Mouse (Mus musculus) urinary bladder, postnatal 36 days (tissue): ENCODE results near the gene Sarm1.
"Not testable (repeated sequence)": the region's sequence is repeated elsewhere in the genome, so short reads cannot be mapped to it uniquely, and the experiment has no call there.

Experiments used
- DNase-seq, 2 experiments: peaks; one replicate each; pipeline ENCODE4 v3.0.0; 2022; ENCODE audit warnings: low spot score in 2 of 2, mixed read lengths in 1 of 2

Sarm1 gene

DNA sequence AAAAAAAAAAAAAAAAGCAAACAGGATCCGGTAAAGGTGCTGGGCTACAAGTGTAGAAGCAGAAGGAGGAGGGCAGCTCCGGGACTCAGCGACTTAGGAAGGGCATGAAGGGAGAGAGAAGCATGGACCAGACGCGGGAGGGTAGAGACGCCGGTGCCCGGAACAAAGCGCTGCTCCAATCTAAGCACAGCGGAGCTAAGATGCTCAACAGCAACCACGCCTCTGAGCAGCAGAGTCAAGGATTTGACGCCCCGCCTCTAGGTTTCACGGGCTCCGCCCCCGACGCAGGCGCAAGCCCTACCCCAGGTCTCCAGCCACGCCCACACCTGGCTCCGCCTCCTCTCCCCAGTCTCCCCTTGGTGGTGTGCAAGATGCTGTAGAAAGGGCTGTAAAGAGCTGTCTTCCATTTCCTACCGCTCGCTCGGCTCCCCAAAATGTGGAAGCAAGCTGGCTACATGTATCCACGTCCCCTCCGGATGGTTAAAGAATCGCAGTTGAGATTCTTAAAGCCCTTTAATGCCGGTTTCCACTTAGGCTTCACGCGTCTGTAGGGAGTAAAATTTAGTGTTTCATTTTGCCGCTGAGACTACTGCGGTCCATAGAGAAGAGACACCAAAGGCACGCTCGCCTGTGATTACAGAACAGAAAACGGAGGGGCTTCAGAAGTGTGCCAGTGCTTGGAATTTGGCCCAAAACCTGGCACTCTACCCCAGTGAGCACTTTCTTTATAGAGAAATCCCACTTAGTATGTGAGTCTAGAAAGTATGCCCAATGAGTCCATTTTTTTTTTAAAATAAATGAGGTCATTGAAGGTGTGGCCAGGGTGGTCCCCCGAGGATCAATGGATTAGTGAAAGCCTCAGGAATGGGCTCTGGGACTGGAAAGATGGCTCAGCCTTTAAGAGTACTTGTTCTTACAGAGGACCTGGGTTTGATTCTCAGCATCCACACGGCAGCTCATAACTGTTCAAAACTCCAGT lies at the start of gene Sarm1:
Gene Sarm1 (minus strand): TSS at position 211 of the 979 bp plus-strand sequence.
- peak; percentile 77 to 91 for DNase-seq

DNA sequence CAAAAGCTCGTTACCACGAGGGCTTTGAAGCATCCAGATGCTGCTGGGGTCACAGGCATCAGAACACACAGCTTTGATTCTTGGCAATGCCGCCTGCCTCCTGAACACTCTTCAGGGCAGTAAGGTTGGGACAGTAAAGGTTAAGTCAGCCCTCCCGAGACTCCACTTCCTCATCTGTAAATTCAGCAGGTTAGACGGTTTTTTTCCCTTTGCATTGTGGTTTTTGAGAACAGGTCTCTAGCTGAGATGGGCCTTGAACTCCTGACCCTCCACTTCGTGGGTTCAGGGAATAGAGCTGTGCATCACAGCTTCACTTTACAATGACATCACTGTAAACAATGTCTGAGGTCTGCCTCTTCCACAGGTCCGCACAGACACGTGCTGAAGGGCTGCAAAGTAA lies 47.6 kb upstream of the Sarm1 start:
- no peak for DNase-seq

DNA sequence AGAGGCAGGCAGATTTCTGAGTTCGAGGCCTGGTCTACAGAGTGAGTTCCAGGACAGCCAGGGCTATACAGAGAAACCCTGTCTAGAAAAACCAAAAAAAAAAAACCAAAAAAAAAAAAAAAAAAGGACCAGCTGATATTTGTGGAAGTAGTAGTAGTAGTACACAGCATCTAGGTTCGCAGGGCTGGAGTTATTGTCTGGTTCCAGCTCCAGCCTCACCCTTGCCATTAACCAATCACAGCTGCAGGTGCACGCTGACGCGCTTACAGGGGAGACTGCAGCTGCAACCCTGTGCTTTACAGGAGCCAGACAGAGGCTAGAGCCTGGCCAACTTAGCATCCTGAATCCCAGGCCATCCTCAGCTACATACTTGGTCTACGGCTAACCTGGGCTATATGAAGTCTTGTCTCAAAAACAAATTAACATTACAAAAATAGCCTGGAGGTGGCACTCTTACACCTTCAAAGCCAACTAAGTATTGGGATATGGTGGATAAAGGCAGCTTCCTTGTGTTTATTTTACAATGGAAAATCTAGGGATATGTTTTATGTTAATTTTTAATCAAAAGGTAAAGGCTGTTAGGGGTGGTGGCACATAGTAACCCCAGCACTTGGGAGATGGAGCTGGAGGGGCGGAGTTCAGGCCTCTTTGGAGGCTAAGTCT lies 47.0 kb upstream of the Sarm1 start:
- DNase-seq: no peak

DNA sequence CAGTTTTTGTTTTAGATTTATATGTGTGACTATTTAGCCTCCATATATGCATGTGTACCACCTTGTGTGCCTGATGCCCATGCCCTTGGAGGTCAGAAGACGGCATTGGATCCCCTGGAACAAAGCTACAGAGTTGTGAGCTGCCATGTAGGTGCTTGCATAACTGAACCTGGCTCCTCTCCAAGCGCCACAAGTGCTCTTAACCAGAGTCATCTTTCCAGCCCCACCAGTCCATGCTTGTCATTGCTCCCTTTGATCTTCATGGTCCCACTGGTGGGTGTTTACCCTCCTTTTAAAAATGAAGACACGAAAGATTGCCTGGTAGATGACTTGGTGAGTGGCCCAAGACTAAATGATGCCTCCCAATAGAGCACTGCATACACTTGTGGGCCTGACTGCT lies 42.8 kb upstream of the Sarm1 start:
- DNase-seq: no peak

DNA sequence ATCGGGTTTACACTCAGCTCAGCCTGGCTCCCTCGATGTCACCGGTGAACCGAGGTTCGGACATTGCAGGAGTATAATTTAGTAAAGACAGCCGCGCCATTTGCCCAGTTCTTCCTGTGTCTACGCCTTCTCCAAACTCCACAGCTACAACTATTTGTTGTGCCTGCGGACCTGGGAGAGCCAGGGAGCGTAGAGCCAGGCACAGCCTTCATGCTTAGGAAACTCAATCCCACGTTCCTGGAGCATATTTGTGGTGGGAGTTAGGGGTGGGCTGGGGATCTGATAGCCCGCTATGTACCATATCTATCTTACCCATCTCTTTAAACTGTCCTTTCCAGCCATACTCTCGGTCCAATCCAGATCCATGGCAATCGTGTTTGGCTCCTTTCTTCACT lies 39.1 kb upstream of the Sarm1 start:
- no peak for DNase-seq

DNA sequence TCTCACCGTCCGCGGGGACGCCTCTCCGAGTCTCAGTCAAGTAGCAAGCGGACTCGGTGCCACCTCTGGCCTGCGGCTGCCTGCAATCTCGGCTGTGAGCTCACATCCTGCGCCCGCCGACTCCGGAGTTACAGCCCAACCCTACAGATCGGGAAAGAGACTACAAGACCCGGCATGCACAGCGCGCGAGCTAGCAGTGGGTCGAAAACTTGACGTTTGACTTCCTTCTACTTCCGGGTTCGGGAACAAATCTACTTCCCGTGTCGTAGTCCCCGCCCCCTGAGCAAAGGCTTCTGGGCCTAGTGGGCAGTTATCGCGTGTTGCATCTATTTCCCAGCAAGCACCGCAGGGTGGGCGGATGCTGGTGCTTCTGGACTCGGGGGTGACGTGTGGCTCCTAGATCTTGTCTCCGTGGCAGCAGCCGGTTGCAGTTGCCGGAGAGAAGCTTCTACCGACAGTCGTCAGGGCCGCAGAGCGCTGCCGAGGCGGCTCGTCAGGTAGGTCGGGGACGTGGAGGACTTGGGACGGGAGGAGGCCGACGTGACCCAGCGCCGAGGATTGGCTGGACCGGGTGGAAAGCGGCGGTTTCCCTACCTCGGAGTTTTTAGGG lies 38.6 kb upstream of the Sarm1 start, which contains the start of the genes Tnfaip1 and Ift20:
Gene Tnfaip1 (minus strand): TSS at position 253 of the 610 bp plus-strand sequence.
Gene Ift20 (plus strand): TSS at position 282 of the 610 bp plus-strand sequence.
- DNase-seq: peak; percentile 93 to 98

DNA sequence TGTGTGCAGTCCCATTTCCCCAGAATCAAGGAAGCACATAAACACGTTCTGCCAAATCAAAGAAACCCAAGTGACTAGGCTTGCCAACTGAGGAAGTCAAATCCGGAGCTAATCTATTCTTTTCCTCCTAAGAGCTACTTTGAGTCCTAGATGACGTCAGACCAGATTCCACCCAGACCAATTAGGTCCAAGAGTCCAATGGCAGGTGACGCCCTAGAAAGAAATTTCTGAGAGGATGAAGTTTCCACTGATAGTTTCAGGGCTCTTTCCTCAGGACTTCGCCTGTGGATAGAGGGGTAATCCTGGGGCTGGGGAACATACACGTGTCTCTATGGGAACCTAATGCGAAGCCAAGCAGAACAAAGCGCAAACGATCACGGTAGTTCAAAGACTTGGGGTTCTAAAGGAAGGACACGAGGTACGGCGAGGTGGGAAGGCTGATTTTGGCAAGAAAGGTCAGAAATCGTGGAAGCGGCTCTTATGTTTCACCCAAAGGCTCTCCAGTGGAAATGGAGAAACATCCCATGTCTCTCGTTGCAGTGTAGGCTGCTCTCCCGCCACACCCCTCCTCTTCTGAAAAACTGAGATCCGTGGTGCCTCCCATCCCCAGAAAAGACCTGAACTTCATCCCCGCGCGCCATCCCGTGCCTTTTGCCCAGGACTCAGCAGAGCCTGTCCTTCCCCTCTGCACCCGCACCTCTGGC lies 38.0 kb upstream of the Sarm1 start:
- DNase-seq: peak in 1 of 2 experiments; percentile 23

DNA sequence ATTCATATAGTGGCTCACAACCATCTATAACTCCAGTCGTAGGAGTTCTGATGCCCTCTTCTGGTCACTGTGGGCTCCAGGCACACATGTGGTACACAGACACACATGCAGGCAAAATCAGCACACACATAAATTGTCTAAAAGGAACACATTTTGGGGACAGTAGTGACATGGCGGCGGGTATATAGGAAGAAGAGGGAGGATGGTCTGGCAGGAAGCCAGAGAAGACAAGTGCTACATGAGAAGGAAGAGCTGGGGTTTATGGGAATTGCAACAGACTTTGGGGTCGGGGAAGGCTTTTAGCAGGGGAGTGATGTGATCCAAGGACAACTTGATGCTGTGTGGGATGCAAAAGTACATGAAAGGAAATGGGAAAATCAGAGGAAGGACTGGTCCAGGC lies 37.0 kb upstream of the Sarm1 start:
- DNase-seq: no peak

DNA sequence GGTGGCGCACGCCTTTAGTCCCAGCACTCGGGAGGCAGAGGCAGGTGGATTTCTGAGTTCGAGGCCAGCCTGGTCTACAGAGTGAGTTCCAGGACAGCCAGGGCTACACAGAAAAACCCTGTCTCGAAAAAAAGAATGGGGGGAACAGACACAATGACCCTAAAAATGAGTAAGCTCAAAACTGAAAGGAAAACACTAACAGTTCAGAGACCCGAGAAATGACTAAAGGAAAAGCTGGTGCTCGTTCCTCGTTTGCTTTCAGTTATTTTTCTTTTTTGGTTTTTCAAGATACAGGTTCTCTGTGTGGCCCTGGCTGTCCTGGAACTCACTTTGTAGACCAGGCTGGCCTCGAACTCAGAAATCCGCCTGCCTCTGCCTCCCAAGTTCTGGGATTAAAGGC lies 34.0 kb upstream of the Sarm1 start:
- DNase-seq: not testable (repeated sequence)

DNA sequence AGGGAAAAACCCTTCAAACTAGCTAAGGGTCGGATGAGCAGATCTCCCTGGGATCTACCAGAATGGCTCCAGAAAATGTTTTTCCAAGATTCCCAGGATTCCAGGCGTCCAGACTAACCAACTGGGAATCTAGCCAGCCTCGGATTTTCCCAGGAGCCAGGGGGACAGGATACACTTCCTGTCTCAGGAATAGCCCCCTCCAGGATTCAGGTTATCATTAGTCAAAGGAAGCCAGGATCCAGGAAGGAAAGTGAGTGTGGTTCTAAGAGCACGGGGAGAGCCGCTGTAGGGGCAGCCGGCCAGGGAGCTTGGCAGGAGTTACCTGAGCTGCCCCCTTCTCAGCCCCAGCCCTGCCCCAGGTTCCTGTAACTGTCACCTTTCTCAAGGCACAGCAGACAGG lies 33.5 kb upstream of the Sarm1 start:
- no peak for DNase-seq

DNA sequence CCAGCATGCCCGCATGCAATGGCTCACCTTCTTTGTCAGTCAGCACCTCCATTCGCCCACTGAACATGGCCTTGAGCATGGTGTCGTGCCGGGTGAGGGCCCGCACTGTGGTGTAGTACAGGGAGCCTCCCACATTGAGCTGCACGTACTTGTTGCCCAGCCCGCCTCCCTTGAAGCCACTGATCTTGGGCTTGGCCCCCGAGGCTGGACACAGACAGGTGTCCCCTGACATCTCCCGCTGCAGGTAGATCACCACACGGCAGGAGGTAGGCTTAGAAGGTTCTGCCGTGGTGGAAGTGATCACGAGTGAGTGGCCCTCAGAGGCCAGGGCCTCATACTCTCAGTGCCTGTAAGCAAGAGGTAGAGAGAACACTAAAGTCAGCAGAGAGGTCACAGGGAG lies 32.4 kb upstream of the Sarm1 start:
- DNase-seq: no peak

DNA sequence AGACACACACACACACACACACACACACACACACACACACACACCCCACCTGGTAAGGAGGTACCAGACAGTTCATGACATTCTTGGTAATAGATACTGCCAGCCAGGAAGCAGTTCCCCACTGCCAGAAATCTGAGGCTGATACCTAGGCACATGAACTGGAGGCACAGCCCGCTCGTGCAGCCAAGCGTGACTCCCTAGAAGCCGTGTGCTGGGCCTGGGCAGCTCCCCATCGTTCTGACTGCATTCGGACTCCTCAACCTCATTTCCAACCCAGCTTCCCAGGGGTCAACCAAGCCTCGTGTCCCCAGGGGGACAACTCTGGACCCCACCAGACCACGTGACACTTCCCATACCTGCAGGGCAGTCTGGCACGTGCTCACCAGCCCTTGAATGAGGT lies 31.2 kb upstream of the Sarm1 start:
- DNase-seq: no peak

DNA sequence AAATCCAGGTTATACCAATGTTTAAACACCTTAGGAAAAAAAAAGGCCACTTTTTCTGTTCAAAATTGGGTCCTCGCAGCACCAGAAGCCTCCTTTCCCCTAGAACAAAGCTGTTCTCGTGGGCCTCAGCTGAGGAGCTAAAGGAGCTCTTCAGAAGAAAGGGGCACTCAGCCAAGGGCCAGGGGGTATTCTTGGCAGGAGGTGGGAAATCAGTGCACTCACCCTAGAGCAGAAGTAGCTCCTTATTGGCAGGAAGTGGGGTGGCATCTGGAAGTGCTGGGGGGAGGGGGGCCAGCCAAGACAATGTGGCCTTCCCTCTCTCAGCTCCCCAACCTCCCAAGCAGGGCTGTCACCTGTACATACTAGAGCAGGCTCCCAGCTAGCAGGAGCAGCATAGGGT lies 27.3 kb upstream of the Sarm1 start:
- no peak for DNase-seq

DNA sequence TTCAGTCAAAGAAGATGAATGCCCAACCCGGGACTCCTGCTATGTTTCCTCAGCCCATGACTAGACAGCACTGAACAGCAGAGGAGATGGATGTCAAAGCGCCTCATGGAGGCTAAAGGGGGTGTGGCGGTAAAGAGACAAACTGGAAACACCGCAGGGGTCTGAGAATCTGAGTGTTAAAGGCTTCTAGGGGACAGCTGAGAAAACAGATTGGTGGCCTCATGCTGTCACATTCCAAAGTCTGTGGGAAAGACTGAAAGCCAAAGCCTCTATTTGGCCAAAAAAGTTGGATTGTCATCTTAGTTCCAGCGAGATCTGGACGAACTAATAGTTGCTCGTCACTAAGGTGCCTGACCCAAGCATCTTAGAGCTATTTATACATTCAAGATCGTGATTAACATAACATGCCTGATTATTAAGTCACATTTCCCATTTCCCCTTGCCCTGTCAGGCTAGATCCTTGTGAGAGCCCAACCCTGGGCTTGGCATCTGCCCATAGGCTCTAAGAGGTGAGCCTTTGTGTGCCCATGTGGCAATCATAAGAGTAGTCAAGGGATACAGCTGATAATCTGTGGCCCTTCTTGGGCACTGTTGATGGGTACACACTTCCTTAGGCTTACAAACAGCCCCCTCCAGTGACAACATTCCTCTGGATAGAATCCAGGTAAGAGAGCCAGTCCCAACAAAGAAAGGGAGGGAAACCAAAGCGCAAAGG lies 25.8 kb upstream of the Sarm1 start:
- DNase-seq: no peak

DNA sequence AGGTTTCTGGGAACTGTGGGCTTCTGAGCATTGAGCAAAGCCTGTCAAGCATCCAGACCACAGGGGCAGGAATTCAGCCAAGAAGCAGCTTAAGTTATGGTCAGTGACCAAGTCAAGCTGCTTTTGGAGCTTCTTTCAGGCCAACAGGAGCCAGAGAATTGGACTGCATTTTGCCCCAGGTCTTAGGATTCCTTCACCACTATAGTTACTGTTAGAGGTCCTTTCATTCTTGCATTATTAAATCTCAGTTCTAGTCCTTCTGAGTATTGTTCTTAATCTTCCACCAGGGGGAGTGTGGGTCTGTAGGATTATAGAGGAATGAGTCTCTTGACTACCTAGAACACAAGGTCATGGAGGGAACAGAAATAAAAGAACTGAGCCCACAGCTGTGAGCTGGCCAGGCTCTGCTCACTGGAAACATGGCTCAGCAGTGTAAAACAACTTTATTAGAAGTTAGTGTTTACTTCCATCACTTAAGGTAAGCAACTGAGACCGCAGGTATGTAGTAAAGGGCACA lies 25.0 kb upstream of the Sarm1 start:
- DNase-seq: no peak

DNA sequence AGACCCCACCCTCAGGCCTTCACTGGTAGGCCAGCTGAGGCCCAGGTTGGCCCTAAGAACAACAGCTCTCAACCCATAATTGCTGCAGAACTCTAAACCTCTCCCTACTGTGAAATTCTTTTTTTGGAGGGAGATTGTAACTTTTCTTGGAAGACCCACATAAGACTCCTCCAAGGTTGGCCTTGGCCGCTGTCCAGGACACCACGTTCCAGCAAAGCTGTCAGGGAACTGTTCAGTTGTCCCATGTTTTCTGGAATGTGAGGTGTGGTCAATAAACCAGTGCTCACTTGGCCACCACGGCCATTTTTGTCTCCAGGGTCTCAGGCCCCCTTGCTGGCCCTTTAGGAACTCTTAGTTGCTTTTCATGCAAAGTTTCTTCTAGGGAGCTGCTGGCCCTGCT lies 24.3 kb upstream of the Sarm1 start:
- DNase-seq: no peak

DNA sequence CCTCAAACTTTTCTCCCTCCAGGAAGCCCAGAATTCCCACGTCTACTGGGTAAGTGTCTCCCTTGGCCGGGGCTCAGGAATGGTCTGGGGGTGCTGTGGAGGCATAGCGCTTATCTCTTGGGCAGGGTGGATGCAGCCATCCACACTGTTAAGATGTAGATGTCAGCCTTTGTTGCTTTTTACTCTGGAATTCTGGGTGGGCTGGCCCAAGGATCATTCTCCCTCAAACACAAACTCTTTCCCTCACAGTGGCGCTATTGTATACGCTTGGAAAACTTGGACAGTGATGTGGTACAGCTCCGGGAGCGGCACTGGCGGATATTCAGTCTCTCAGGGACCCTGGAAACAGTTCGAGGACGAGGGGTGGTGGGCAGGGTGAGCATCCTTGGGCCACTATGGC lies 21.4 kb upstream of the Sarm1 start:
- DNase-seq: no peak

DNA sequence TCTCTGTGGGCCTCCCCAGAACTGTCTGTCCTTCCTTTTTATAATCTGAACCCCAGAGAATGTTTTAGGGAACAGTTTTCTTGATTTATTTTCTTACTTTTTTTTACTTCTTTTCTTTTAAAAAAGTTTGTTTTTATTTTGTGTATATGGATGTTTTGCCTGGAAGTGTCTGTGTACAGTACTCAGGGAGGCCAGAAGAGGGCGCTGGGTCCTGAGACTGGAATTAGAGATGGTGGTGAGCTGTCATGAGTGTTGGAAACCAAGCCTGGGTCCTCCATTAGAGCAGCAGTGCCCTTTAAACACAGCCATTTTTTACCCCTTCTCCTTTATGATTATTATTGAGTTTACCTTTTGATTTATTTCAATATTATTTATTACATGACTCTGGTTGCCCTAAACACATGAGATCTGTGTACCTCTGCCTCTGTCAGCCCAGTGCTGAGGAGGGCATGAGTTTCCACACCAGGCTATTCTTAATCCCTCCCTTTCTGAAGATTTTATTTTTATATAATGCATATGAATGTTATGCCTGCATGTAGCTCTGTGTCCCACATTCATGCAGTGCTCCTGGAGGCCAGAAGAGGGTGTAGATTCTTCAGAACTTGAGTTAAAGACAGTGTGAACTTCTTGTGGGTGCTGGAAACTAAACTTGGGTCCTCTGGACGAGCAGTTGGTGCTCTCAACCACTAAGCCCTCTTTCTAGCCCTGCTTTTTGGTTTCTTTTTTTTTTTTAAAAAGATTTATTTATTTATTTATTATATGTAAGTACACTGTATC lies 18.2 kb upstream of the Sarm1 start:
- no peak for DNase-seq

DNA sequence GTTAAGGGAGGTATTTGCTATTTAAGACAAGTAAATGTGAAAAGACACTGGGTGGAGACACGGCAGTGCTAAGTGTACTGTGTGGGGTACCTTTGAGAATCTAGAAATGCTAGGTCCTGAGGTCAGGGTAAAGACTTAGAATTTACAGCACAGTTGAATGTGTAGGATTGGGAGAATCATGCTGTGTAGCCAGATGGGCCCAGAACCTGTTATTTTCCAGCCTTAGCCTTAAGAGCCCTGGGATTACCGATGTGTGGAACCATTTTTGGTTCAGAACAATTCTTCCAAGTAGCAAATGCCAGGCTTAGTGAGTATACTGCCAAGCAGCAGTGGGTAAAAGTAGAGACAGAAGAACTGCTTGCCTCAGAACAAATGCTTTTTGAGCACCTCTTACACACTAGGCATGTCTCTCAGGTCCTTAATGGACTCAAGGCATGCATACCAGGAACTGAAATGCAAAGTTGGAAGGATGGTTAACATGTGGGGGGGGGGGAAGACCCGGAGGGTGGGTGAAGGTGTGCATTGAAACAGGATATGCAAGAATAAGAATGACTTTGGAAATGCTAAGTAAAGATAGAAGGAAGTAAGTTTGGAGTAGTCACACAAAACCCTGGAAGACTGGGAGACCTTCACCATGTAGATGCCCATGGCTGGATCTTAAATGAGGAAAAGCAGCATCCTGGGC lies 15.7 kb upstream of the Sarm1 start:
- no peak for DNase-seq
